Mouse (Mus musculus) heart, postnatal 0 days (tissue): ENCODE data around the gene Ccdc40.

Source experiments
- CTCF ChIP-seq: IDR thresholded peaks from 2 replicates; pipeline ENCODE4 v1.5.1; 2016; ENCODE audit warnings: antibody characterized with exemption, control low read depth, low read depth
- EP300 ChIP-seq: IDR thresholded peaks from 2 replicates; pipeline ENCODE4 v1.6.1; 2016; ENCODE audit warnings: antibody characterized with exemption, low read depth

DNA sequence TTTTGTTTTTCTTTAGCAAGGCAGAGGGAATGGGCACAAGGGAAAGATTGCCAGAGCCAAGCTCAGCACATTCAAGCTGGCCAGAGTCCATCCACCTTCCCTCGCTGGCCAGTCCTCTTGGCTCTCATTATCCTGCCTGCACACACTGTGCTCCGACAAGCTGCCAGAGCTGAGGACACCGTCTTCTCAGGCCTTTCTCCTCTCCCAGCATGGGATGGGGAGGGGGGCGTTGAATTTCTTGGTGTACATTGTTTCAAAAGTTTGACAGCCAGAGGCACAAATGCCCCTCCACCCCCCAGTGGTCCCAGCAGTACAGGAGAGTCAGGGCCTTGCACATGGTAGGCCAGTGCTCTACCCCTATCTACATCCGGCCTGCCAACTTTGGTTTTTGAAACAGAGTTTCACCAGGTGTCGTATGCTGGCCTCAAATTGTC, 38.9 kb downstream of the Ccdc40 start:
- TF ChIP-seq EP300 (no peak), CTCF (no peak)
